Mouse (Mus musculus): ENCODE measurements around the gene Synpr.
A peak's percentile ranks its signal among the peaks of the same experiment; 100 is the strongest.

- TF ChIP-seq GABPA (IDR thresholded peaks at IDR 0.05; ENCODE audit: insufficient replicate concordance, low read depth, low read length) (no peak), CHD1 (IDR thresholded peaks at IDR 0.05; ENCODE audit: low read depth, low read length) (no peak), RCOR1 (conservative IDR thresholded peaks at IDR 0.05; ENCODE audit: low read depth, low read length) (no peak), CTCF (conservative IDR thresholded peaks at IDR 0.05 in 1 of 2, IDR thresholded peaks at IDR 0.05 in 1 of 2; ENCODE audit: low read depth in 2 of 2, low read length in 2 of 2) (peak in 1 of 2 experiments; percentile 64; a peak in 3 of 4 replicates), E2F4 (IDR thresholded peaks at IDR 0.05; ENCODE audit: insufficient replicate concordance, low read depth, low read length) (no peak), POLR2A (IDR thresholded peaks at IDR 0.05; ENCODE audit: low read depth, low read length) (no peak), SMC3 (IDR thresholded peaks at IDR 0.05; ENCODE audit: low read depth, low read length) (peak; percentile 60), MYC (IDR thresholded peaks at IDR 0.05; ENCODE audit: low read depth, low read length) (no peak), MXI1 (IDR thresholded peaks at IDR 0.05; ENCODE audit: low read depth, low read length) (no peak), CHD2 (IDR thresholded peaks at IDR 0.05; ENCODE audit: low read length) (no peak), NELFE (IDR thresholded peaks at IDR 0.05; ENCODE audit: low read depth, low read length) (no peak)
Measured at GRCm38 (mm10) chr14:13236929-13237328, 47.7 kb upstream of the Synpr start.

Measured in CH12.LX (cell line).